Mouse (Mus musculus): Measurements from ENCODE around the gene Exosc7.
A peak's percentile ranks its signal among the peaks of the same experiment; 100 is the strongest.

The Exosc7 gene

GRCm38 (mm10) chr9:123112805-123113521 is at the start of gene Exosc7, which contains the start of gene Zdhhc3:
TSS of gene Exosc7 (plus strand) at chr9:123113215.
TSS of gene Zdhhc3 (minus strand) at chr9:123113205.
- peak; percentile 82 for DNase-seq

- DNase-seq = no peak
These were observed 33.9 kb upstream of the Exosc7 start for GRCm38 (mm10) chr9:123079149-123079548.

DNA sequence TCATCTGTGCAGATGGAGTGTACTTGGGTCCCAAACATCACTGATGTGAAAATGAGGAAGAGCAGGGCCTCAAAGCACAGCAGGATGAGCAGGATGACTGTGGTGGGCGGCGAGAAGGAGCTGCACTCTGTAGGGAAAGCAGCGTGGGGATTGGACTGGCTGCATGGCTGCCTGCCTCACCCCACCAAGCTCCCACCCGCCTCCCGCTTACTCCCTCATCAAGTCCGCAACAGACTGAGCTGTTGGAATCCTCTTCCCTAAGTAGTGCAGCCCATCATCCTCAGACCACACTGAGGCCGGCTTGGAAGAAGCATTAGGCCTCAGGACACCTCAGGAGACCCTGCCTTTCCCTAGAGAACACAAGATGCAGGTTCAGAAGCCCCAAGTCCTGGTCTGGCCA is 32.7 kb upstream of the Exosc7 start:
- DNase-seq = no peak

DNA sequence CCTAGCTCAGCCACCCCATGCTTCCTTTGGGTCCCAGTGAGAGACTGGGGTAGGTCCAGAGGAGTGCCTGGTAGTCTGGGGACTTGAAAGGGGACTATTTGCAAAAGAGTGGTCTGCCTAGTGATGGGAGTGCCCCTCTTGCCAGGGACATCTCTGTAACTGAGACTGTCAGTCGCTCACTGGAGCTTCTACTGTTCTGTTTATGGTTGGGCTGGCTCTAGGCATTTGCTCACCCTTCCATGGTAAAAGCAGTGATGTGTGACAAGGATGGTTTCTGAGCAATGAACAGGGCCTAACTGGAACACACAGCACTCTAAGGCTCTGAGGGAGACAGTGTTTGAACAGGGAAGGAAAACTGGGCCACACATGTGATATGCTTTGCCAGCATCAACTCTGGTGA is 32.2 kb upstream of the Exosc7 start:
- DNase-seq = no peak

GRCm38 (mm10) chr9:123085373-123085772 is 27.6 kb upstream of the Exosc7 start:
- no peak for DNase-seq

GRCm38 (mm10) chr9:123087558-123087957 is 25.5 kb upstream of the Exosc7 start:
- no peak for DNase-seq

GRCm38 (mm10) chr9:123090844-123091243 is 22.2 kb upstream of the Exosc7 start:
- no peak for DNase-seq

- DNase-seq = no peak
These were observed 13.2 kb upstream of the Exosc7 start for GRCm38 (mm10) chr9:123099631-123100455.

DNA sequence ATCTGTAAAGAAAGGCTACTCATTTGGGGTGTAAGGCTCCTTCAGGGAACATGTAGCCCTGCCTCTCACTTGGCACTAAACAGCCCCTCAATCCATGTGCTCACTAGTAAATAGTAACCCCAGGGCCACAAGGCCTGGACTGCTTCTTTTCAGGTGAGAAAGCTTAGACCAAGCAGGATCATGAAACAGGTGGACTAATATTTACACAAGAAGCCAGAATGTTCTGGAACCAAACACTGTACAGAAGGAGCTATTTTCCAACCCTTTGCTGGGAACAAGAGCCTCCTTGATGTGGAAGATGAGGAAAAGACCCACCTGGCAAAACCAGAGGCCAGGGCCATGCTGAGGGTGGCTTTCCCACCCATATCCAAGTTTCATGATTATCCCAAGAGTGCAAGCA is 9.6 kb upstream of the Exosc7 start:
- no peak for DNase-seq

DNA sequence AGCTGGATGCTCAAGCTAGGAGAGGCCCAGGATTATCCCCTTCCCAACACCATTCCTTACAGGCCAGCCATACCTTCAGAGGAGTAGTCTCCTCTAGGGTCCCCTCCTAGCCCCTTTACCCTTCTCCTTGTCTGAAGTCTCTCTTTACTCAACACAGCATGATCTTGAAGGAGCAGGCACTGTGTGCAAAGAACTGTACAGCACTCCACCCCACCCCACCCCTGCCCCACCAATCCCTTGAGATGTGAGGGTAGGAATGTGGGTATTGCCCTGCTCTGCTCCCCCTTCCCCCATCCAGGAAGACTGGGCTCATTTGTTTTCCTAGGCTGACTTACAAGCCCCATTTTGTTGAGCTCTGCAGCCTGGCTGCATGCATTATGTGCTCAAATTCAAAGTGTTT is 8.7 kb upstream of the Exosc7 start:
- no peak for DNase-seq

DNA sequence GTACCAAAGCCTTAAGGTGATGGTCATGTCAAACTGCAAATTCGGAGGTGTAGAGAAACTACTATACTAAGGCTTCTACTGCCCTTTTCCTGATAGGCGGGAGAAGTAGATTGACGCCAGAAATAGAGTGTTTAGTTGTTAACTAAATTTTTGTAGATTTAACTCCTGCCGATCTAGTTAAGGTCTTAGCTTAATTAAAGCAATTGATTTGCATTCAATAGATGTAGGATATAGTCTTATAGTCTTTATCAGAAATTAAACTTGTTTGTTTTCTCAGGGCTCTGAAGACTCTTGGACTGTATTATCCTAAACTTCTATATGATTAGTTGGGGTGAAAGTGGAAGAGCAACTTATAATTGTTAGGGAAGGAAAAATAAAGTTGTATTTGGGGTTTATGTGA is 5.8 kb upstream of the Exosc7 start:
- DNase-seq = no peak

DNA sequence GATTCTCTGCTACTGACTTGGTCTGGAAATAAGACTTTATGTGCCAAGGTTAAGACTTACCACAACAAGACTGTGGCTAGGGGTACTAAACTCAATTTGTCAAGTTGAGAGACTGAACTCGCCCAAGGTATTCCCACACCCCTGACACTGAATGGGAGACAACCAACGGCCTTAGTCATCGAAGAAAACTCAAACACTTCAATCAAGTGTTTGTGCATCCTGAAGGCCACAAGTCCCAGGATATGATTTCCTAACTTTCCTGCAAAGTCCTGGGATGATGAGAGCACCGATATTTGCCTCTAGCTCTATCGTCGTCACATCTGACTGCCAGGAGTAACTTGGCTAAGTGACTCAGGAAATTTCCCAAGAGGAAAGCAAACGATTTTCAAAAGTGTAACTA is 3.8 kb upstream of the Exosc7 start:
- DNase-seq = no peak

DNA sequence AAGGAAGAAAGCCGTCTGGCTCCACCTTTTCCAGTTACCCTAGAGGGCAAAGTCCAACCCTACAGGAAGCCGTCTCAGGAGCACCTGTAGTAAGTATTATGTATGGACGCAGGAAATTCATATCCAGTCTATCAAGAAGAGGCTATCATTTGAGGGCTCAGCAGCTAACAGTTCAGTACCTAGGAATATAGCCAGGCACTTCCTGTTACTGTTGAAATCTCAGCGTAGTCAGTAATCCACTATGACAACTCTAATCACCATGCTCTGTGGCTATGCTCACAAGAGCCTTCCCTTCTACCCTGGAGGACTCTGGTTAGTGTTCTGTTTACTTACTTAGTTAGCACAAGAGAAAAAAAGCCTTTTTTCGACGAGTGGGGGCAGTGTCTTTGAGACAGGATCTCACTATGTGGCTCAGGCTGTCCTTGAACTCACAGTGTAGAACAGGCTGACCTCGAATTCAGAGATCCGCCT is 1.2 kb upstream of the Exosc7 start:
- peak; percentile 6 for DNase-seq

- no peak for DNase-seq
These were observed 916 bp downstream of the Exosc7 start for GRCm38 (mm10) chr9:123113931-123114330.

GRCm38 (mm10) chr9:123115566-123115965 is 2.6 kb downstream of the Exosc7 start:
- DNase-seq = peak; percentile 8

DNA sequence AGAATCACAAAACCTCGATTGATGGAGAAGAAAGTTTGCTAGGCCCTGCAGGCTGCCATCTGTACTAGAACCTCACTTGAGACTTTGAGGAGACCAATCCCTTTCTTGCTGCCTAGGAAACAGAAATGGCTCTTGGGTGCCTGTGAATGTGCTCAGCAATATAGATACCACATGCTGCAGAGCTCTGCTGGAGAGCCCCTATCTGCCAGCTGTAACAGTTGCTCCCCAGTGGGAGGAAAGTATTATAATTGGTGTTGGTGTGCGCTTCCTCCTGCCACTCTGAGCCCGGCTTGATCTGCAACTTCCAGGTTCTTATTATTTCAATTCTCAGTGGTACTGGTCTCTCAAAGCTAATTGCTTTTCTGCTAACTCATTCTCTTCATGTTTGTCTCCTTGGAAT is 10.0 kb downstream of the Exosc7 start:
- DNase-seq = no peak

GRCm38 (mm10) chr9:123123571-123124412 is 10.8 kb downstream of the Exosc7 start:
- DNase-seq = peak; percentile 36

- no peak for DNase-seq
These were observed 11.5 kb downstream of the Exosc7 start for GRCm38 (mm10) chr9:123124413-123124981.

GRCm38 (mm10) chr9:123127663-123128062 is 14.6 kb downstream of the Exosc7 start:
- DNase-seq = no peak

DNA sequence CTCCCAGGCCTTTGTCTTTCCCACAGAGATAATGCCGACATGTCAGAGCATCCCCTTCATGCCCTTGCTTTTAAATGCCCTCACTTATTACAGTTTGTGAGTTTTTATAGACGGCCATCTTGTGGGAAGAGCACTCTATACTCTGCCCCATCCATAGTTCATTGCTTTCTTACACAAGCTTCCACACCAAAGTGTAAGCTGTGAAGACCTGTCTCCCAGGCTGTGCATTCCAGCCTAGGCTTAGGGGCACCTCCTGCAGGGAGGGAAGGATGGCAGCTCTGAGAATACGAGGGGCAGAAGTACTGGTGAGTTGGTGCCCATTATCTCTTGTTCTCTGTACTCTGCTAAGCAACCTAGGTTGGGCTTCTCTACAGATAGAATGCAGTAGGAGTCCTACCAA is 20.0 kb downstream of the Exosc7 start:
- DNase-seq = no peak

DNA sequence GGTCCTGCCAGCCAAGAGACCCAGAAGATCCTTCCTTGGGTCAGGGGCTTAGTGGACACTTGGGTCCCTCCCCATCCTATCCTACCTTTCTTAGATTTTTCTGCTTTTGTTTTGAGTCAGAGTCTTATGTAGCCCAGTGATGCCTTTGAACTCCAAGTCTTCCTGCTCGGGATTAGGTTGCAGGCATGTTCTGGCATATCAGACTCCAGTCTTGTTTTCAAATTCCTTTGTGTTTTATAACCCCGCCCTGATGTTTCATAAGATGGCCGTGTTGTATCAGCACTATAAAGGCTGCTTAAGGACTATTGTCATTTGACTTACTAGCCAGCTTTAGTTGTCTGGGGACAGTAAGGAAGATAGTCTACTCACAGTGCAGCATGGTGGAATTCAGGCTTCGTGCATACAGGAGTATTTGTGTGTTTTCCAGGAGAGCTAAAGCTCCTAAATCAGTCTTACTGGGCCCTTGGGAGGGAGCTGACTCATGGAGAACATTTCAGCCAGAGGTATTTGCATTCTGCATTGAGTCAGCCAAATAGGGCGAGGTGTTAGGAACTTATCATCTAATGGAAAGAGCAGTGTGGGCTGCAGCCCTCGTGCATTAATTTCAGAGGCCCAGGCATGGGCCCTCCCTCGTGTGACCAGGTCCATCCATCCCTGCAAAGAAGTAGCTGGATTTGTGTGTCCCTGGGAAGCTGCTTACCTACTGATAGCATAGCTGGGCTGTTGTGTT is 24.1 kb downstream of the Exosc7 start:
- no peak for DNase-seq

GRCm38 (mm10) chr9:123138891-123139474 is 26.0 kb downstream of the Exosc7 start:
- DNase-seq = peak; percentile 43
